ENCODE assay signal across 14 mouse cellular contexts in genomic region chr1:157046760-157047182, GRCm38 (mm10).
DNase-seq lines count a peak whose midpoint lies in the region; ATAC-seq and TF ChIP-seq lines count a peak whose summit lies in the region.
"Had no signal": no experiment of that assay in that cellular context is flagged by ENCODE, and none has a peak within 500 bp of the region (broad histone marks: within the 10 kb centered on the region; RNA-seq: fewer than 3 reads in every experiment).

No protein-coding gene starts in this region.

- H3K4me3 ChIP-seq in heart, embryonic 14.5 days (ENCODE audit: control insufficient read depth in 1 of 2, insufficient read depth in 1 of 2, low read depth in 1 of 2, low read length in 2 of 2), result no peak overlapping the region
- no peak overlapping the region for H3K4me3 ChIP-seq in testis, adult 2 months (ENCODE audit: control insufficient read depth, low read depth, low read length)
- H3K4me3 ChIP-seq: embryonic facial prominence, embryonic 10.5 days; kidney, embryonic 15.5 days had no signal

- no peak overlapping the region; the same call in 1 of the 2 replicates for H3K9ac ChIP-seq in heart, embryonic 14.5 days (ENCODE audit: low read length)
- H3K9ac ChIP-seq: kidney, embryonic 15.5 days had no signal

- H3K27ac ChIP-seq in heart, embryonic 14.5 days (replicated peaks in 1 of 2; ENCODE audit: control insufficient read depth in 1 of 2, insufficient read depth in 1 of 2, low read depth in 2 of 2, low read length in 2 of 2), result no peak overlapping the region
- H3K27ac ChIP-seq in testis, adult 2 months (ENCODE audit: control insufficient read depth, insufficient read depth, low read depth, low read length), result peak overlapping the region; percentile 47; the same call in 1 of the 2 replicates
- H3K27ac ChIP-seq: kidney, embryonic 15.5 days had no signal

- TF ChIP-seq CTCF in testis, adult 2 months (IDR thresholded peaks at IDR 0.05; ENCODE audit: control insufficient read depth, insufficient read depth, insufficient replicate concordance, low read depth, low read length), result no peak

- no peaks in the 10 kb centered on the region for H3K9me3 ChIP-seq in heart, embryonic 14.5 days (ENCODE audit: control insufficient read depth, low read length)
- H3K9me3 ChIP-seq: embryonic facial prominence, embryonic 10.5 days; kidney, embryonic 15.5 days had no signal

- H3K27me3 ChIP-seq in heart, embryonic 14.5 days (ENCODE audit: control insufficient read depth, insufficient read depth, low read length), result no peaks in the 10 kb centered on the region
- H3K27me3 ChIP-seq in testis, adult 2 months (ENCODE audit: control insufficient read depth, insufficient read depth, low read length), result no peaks in the 10 kb centered on the region
- H3K27me3 ChIP-seq: kidney, embryonic 15.5 days had no signal

- ATAC-seq in heart, embryonic 14.5 days (ENCODE audit: insufficient number of reproducible peaks, insufficient read depth, low FRiP score, low read depth), result peak; percentile 57
- ATAC-seq in granulocyte monocyte progenitor cell, adult 5-6 weeks (replicated peaks; ENCODE audit: poor library complexity, severe bottlenecking), result 0 out of 2 replicates have a peak, but pooled peaks have one; percentile 10
- no peak for ATAC-seq in erythroid progenitor cell, adult 5-6 weeks (replicated peaks; ENCODE audit: low FRiP score, poor library complexity, severe bottlenecking)

- no peak for TF ChIP-seq POLR2A in testis, adult 2 months (IDR thresholded peaks at IDR 0.05; ENCODE audit: control insufficient read depth, low read depth, low read length)

- no peaks in the 10 kb centered on the region for H3K36me3 ChIP-seq in heart, embryonic 14.5 days (ENCODE audit: control insufficient read depth, insufficient read depth, low read length)
- no peaks in the 10 kb centered on the region for H3K36me3 ChIP-seq in testis, adult 2 months (ENCODE audit: control insufficient read depth, insufficient read depth, low read length)
- H3K36me3 ChIP-seq: embryonic facial prominence, embryonic 10.5 days; kidney, embryonic 15.5 days had no signal

- WGBS in heart, embryonic 14.5 days, result 61% methylated on average over 4 of the region's 4 CpGs

- no peak for DNase-seq in heart, postnatal 4 days
- no peak for DNase-seq in testis, postnatal 14 days (ENCODE audit: low spot score)
- DNase-seq in kidney, adult 8-10 months, result no peak
- DNase-seq: adrenal gland, adult 8-10 months; cerebellum, postnatal 14 days; liver; lung, postnatal 10 days; midbrain, embryonic 14.5 days had no signal

- no peak overlapping the region for H3K4me2 ChIP-seq in heart, embryonic 14.5 days (ENCODE audit: low read length)
- H3K4me2 ChIP-seq: kidney, embryonic 15.5 days had no signal

- peaks cover 8 to 15% of the 10 kb centered on the region in 2 experiments for H3K4me1 ChIP-seq in heart, embryonic 14.5 days (ENCODE audit: control insufficient read depth in 2 of 2, insufficient read depth in 2 of 2, low read length in 2 of 2)
- H3K4me1 ChIP-seq in testis, adult 2 months (ENCODE audit: control insufficient read depth, insufficient read depth, low read length), result peaks cover 5% of the 10 kb centered on the region
